Mouse (Mus musculus): ENCODE results near the gene Spred1.

GRCm38 (mm10) chr2:117123701-117124100, 2.5 kb downstream of the Spred1 start:
- no peak for TF ChIP-seq GATA1 (IDR thresholded peaks at IDR 0.05; ENCODE audit: borderline replicate concordance, low read length)
- TF ChIP-seq FLI1 (IDR thresholded peaks at IDR 0.05; ENCODE audit: low read length), result no peak
